ENCODE assay signal across 21 mouse cellular contexts in the genomic region with DNA sequence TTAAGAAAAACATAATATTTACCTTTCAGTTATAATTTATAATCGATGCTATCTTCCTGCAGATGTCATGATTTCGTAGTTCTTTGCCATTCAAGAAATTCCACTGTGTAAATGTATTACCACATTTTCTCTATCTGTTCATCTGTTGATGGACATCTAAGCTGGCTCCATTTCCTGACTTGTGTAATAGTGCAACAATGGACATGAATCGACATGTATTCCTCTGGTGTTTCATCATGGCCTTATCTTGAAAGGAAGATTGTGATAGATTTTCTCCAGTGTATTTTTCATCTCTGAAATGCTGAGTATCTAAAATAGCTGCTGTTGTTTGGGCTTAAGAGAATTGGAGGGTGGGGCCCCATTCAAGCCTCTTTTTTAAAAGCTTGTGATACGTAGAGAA.
"Had no signal": no experiment of that assay in that cellular context is flagged by ENCODE, and none has a peak within 500 bp of the region (broad histone marks: within the 10 kb centered on the region; RNA-seq: fewer than 3 reads in every experiment).

No protein-coding gene starts in this region.

- H3K9me3 ChIP-seq: kidney, embryonic 15.5 days; liver, embryonic 13.5 days; lung, embryonic 15.5 days; megakaryocyte, embryonic 14.5 days; midbrain, embryonic 10.5 days; midbrain, embryonic 13.5 days; neural tube, embryonic 13.5 days had no signal

- DNase-seq: kidney, adult 11 months; kidney, adult 8-10 months; kidney, postnatal 10 days; kidney, postnatal 36 days; layer of hippocampus, postnatal 36 days; liver, embryonic 13.5 days; lung, postnatal 14 days; lung, postnatal 4 days; retina, postnatal 1 day; thymus, adult 2 months; thymus, postnatal 14 days; thymus, postnatal 4 days had no signal

- H3K9ac ChIP-seq: kidney, embryonic 15.5 days; liver, embryonic 13.5 days; lung, embryonic 15.5 days; midbrain, embryonic 13.5 days; neural tube, embryonic 13.5 days had no signal

- H3K27ac ChIP-seq: kidney, embryonic 15.5 days; left cerebral cortex, adult 2 months; liver, embryonic 13.5 days; lung, embryonic 15.5 days; midbrain, embryonic 10.5 days; midbrain, embryonic 13.5 days; neural tube, embryonic 13.5 days had no signal

- ATAC-seq: midbrain, embryonic 13.5 days; midbrain, embryonic 16.5 days had no signal

- H3K4me3 ChIP-seq: kidney, embryonic 15.5 days; left cerebral cortex, adult 2 months; liver, embryonic 13.5 days; lung, embryonic 15.5 days; megakaryocyte, embryonic 14.5 days; midbrain, embryonic 10.5 days; midbrain, embryonic 13.5 days; myocyte; neural tube, embryonic 13.5 days had no signal

- H3K27me3 ChIP-seq: kidney, embryonic 15.5 days; liver, embryonic 13.5 days; lung, embryonic 15.5 days; megakaryocyte, embryonic 14.5 days; midbrain, embryonic 13.5 days; neural tube, embryonic 13.5 days had no signal

- H3K4me1 ChIP-seq: kidney, embryonic 15.5 days; liver, embryonic 13.5 days; lung, embryonic 15.5 days; midbrain, embryonic 10.5 days; midbrain, embryonic 13.5 days; neural tube, embryonic 13.5 days had no signal

- H3K4me2 ChIP-seq: kidney, embryonic 15.5 days; liver, embryonic 13.5 days; lung, embryonic 15.5 days; midbrain, embryonic 13.5 days; neural tube, embryonic 13.5 days had no signal
